Mouse (Mus musculus) MEL (cell line): Measurements from ENCODE around the gene Rapgef1. TPM values are rescaled to one million over a fixed set of nuclear protein-coding genes. Genes with fewer than 3 reads are reported as not detected.

Source experiments
- DNase-seq: peaks from one replicate; pipeline ENCODE4 v3.0.0; 2011; ENCODE audit warnings: low read depth, low spot score
- H3K27ac ChIP-seq: 2 replicates; pipeline ENCODE4 v1.5.1; 2012; ENCODE audit warnings: low read depth, mild to moderate bottlenecking, control low read depth, low read length, moderate library complexity; ENCODE audit not compliant: control insufficient read depth
- H3K27me3 ChIP-seq, 2 experiments: fragments of 150-350 bp in 1 of 2; sonication (generic) in 1 of 2; 2 replicates each; pipeline ENCODE4 v1.6.1; 2012; ENCODE audit warnings: low read length in 2 of 2, mild to moderate bottlenecking in 2 of 2, improper control_type of control experiment in 1 of 2, moderate library complexity in 1 of 2; ENCODE audit not compliant: insufficient read depth in 2 of 2, control insufficient read depth in 1 of 2
- H3K36me3 ChIP-seq, 2 experiments: 2 replicates each; pipeline ENCODE4 v1.6.1; 2012 to 2014; ENCODE audit warnings: low read length in 2 of 2, improper control_type of control experiment in 1 of 2, inconsistent platforms in 1 of 2, mild to moderate bottlenecking in 1 of 2; ENCODE audit not compliant: insufficient read depth in 2 of 2, control insufficient read depth in 1 of 2
- H3K4me1 ChIP-seq, 2 experiments: fragments of 150-350 bp in 1 of 2; sonication (generic) in 1 of 2; 2 replicates each; pipeline ENCODE4 v1.6.1; 2012; ENCODE audit warnings: low read length in 2 of 2, improper control_type of control experiment in 1 of 2, mild to moderate bottlenecking in 1 of 2; ENCODE audit not compliant: insufficient read depth in 2 of 2, control insufficient read depth in 1 of 2
- H3K4me3 ChIP-seq, 2 experiments: fragments of 150-350 bp in 1 of 2; sonication (generic) in 1 of 2; 2 replicates each; pipeline ENCODE4 v1.5.1; 2012; ENCODE audit warnings: low read depth in 2 of 2, low read length in 2 of 2, mild to moderate bottlenecking in 2 of 2, moderate library complexity in 2 of 2, control low read depth in 1 of 2, improper control_type of control experiment in 1 of 2; ENCODE audit not compliant: control insufficient read depth in 1 of 2, insufficient read depth in 1 of 2
- H3K79me2 ChIP-seq: 2 replicates; pipeline ENCODE4 v1.6.1; 2012; ENCODE audit warnings: mild to moderate bottlenecking, low read length, moderate library complexity; ENCODE audit not compliant: control insufficient read depth, poor library complexity, insufficient read depth
- H3K9ac ChIP-seq: 2 replicates; pipeline ENCODE4 v1.6.1; 2012; ENCODE audit warnings: low read depth, mild to moderate bottlenecking, control low read depth, low read length, moderate library complexity; ENCODE audit not compliant: control insufficient read depth, poor library complexity, severe bottlenecking
- H3K9me3 ChIP-seq: fragments of 150-350 bp; sonication (generic); replicated peaks from 2 replicates; pipeline ENCODE4 v1.6.1; 2012; ENCODE audit warnings: mild to moderate bottlenecking, low read length, improper control_type of control experiment, moderate library complexity; ENCODE audit not compliant: insufficient read depth
- ELF1 ChIP-seq: IDR thresholded peaks from 2 replicates; pipeline ENCODE4 v1.6.1; 2014; ENCODE audit warnings: low read depth, mild to moderate bottlenecking, inconsistent platforms, low read length, improper control_type of control experiment, moderate library complexity
- EP300 ChIP-seq, 2 experiments: IDR thresholded peaks; 2 replicates each; pipeline ENCODE4 v1.6.1; 2011; ENCODE audit warnings: improper control_type of control experiment in 2 of 2, low read length in 2 of 2, low read depth in 1 of 2, mild to moderate bottlenecking in 1 of 2
- HCFC1 ChIP-seq: IDR thresholded peaks from 2 replicates; pipeline ENCODE4 v1.6.1; 2012; ENCODE audit warnings: low read depth, mild to moderate bottlenecking, inconsistent platforms, low read length, improper control_type of control experiment, moderate library complexity
- KAT2A ChIP-seq: conservative IDR thresholded peaks from 2 replicates; pipeline ENCODE4 v1.6.1; 2012; ENCODE audit warnings: low read depth, low read length, improper control_type of control experiment, inconsistent platforms
- NELFE ChIP-seq: IDR thresholded peaks from 2 replicates; pipeline ENCODE4 v1.6.1; 2011; ENCODE audit warnings: low read depth, low read length, improper control_type of control experiment
- POLR2AphosphoS2 ChIP-seq: IDR thresholded peaks from 2 replicates; pipeline ENCODE4 v1.6.1; 2011; ENCODE audit warnings: low read length, improper control_type of control experiment
- RCOR1 ChIP-seq: IDR thresholded peaks from 2 replicates; pipeline ENCODE4 v1.6.1; 2012; ENCODE audit warnings: low read depth, mild to moderate bottlenecking, inconsistent platforms, low read length, improper control_type of control experiment
- SIN3A ChIP-seq: IDR thresholded peaks from 2 replicates; pipeline ENCODE4 v1.6.1; 2012; ENCODE audit warnings: low read length, improper control_type of control experiment, inconsistent platforms
- SMC3 ChIP-seq: IDR thresholded peaks from 2 replicates; pipeline ENCODE4 v1.6.1; 2011; ENCODE audit warnings: low read depth, low read length, improper control_type of control experiment
- TCF12 ChIP-seq: IDR thresholded peaks from 2 replicates; pipeline ENCODE4 v1.6.1; 2014; ENCODE audit warnings: low read depth, mild to moderate bottlenecking, inconsistent platforms, low read length, improper control_type of control experiment, moderate library complexity
- USF1 ChIP-seq: IDR thresholded peaks from 2 replicates; pipeline ENCODE4 v1.6.1; 2014; ENCODE audit warnings: low read depth, mild to moderate bottlenecking, inconsistent platforms, low read length, improper control_type of control experiment, moderate library complexity
- ZKSCAN1 ChIP-seq: IDR thresholded peaks from 2 replicates; pipeline ENCODE4 v1.6.1; 2012; ENCODE audit warnings: low read depth, mild to moderate bottlenecking, inconsistent platforms, low read length, improper control_type of control experiment, moderate library complexity
- ZMIZ1 ChIP-seq: IDR thresholded peaks from 2 replicates; pipeline ENCODE4 v1.6.1; 2012; ENCODE audit warnings: low read depth, mild to moderate bottlenecking, inconsistent platforms, low read length, improper control_type of control experiment, moderate library complexity
- polyA plus RNA-seq, 2 experiments: library from polyadenylated mRNA; stranded (reverse) in 1 of 2; unstranded in 1 of 2; fragments of >175 nt in 1 of 2; fragments of >200 nt in 1 of 2; gene quantifications; 2 replicates each; pipeline versions ENCODE4 v1.2.1 to v1.2.4; 2012; ENCODE audit warnings: low replicate concordance in 2 of 2, low read depth in 1 of 2; ENCODE audit not compliant: insufficient read length in 2 of 2, insufficient read depth in 1 of 2, missing spikeins in 1 of 2
- total RNA-seq: library from RNA; depleted of rRNA; stranded (reverse); fragments of 300-350 nt; gene quantifications from 2 replicates; pipeline ENCODE4 v1.2.3, GENCODE M21; 2012

The Rapgef1 gene
- total and polyA plus RNA-seq, 3 experiments = 57.2 to 88.3 (median 77.0) TPM

DNA sequence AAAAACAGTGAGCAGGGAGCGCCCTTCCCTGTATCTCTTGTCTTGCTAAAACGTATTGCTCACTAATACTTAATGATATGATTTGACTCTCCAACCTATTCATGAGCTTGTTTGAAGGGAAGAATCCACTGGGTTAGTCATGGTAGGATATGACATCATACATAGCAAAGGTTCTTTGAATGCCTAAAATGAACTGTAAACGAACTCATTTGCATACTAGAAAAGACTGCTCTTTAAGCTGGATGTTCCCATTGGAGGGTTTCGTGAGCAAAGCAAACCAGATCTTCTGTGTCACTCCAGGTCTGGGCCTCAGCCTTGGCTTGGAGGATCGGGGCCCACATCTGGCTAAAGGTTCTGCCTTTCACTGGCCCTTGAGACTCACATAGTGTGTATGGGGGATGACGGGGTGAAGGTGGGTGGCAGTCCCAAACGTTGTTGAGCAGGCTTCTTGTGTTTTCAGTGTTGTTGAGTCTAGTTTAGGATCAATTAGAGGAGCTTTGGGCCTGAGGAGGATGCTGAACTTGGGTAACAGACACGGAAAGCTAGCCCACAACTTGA lies 515 bp upstream of the Rapgef1 start:
- DNase-seq = no peak
- H3K4me3 ChIP-seq = peak overlapping the region; percentile 22 to 40; a peak in 3 of 4 replicates
- H3K27ac ChIP-seq = no peak overlapping the region
- H3K27me3 ChIP-seq = peaks cover 0 to 3% of the 10 kb centered on the region in 2 experiments; a peak in 2 of 4 replicates
- H3K36me3 ChIP-seq = peaks cover 0 to 20% of the 10 kb centered on the region in 2 experiments; a peak in 2 of 4 replicates
- peaks cover 42% of the 10 kb centered on the region for H3K79me2 ChIP-seq
- peaks cover 0 to 27% of the 10 kb centered on the region in 2 experiments; a peak in 3 of 4 replicates for H3K4me1 ChIP-seq
- no peaks in the 10 kb centered on the region for H3K9me3 ChIP-seq
- TF ChIP-seq ELF1 (no peak), TCF12 (no peak), ZKSCAN1 (no peak), HCFC1 (no peak), RCOR1 (0 out of 2 replicates have a peak, but pooled peaks have one; percentile 51), USF1 (no peak), SIN3A (no peak)
- TF ChIP-seq, all 39 proteins: peak for 1
- peak overlapping the region; percentile 46 for H3K9ac ChIP-seq

DNA sequence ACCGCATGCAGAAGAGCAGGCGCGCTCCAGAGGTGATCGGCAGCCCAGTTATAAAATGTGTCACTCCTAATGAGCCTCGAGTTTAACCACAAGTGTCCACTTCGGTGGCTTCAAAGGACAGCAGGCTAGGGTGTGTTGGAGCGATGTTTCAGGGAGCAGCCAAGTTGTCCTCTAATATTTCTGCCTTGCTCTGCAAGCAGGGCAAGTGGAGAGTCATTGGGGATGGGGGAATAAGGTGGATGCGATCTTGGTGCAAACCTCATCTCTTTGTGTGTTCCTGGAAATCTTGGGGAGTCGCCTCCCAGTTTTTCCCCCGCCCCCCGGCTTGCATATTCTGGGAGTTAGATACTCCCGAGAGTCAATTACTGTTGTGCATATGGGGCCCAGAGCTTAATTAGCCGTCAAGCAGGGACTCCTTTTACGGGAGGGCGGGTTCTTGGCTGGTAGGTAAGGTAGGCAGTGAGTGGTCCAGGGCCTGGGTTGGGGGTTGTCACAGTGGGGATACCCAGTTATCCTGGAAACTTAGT lies 844 bp downstream of the Rapgef1 start:
- Histone ChIP-seq H3K27ac (no peak overlapping the region), H3K4me1 (peaks cover 3 to 38% of the 10 kb centered on the region in 2 experiments)

DNA sequence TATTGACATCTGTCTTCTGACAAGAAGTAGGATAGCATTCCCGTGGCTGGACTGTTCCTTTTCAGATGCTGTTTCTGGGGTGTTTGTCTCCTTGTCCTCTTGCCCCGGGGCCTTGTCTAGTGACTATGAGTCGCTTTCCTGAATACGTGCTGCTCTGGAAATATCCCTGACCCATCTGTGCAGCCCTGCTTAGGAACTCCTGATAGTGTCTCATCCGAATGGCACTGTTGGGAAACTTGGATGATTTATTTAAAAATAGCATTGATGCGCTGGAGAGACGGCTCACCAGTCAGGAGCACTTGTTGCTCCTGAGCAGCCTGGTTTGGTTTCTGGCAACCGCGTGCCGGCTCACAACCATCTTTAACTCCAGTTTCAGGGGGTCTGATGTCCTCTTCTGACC lies 1.6 kb downstream of the Rapgef1 start:
- no peaks in the 10 kb centered on the region for H3K27me3 ChIP-seq
- H3K36me3 ChIP-seq = peaks cover 0 to 30% of the 10 kb centered on the region in 2 experiments; a peak in 2 of 4 replicates
- peak overlapping the region; percentile 65 to 97 for H3K4me3 ChIP-seq
- no peaks in the 10 kb centered on the region for H3K9me3 ChIP-seq
- peaks cover 3 to 38% of the 10 kb centered on the region in 2 experiments for H3K4me1 ChIP-seq
- TF ChIP-seq EP300 (IDR thresholded peaks at IDR 0.05; ENCODE audit: low read depth in 1 of 2, low read length in 2 of 2) (no peak), NELFE (no peak), POLR2AphosphoS2 (no peak), SMC3 (no peak), ELF1 (no peak)
- no peak overlapping the region for H3K27ac ChIP-seq
- H3K9ac ChIP-seq = peak overlapping the region; percentile 80
- no peak for DNase-seq
- peaks cover 62% of the 10 kb centered on the region for H3K79me2 ChIP-seq

More for the DNA sequence above, 844 bp downstream of the Rapgef1 start:
- peak; percentile 62 for DNase-seq
- Histone ChIP-seq H3K36me3 (peaks cover 0 to 30% of the 10 kb centered on the region in 2 experiments; a peak in 2 of 4 replicates), H3K27me3 (no peaks in the 10 kb centered on the region), H3K79me2 (peaks cover 54% of the 10 kb centered on the region), H3K9ac (peak overlapping the region; percentile 80), H3K4me3 (peak overlapping the region; percentile 65 to 97), H3K9me3 (no peaks in the 10 kb centered on the region)
- TF ChIP-seq KAT2A (no peak), ZMIZ1 (no peak)
